Mouse (Mus musculus): ENCODE measurements at regions not wholly inside any gene's neighbourhood (a gene's known extent, or its start where the extent isn't known, plus 50 kb on each side); places are given as distances from the start of the nearest gene placed in this dataset.
"Not testable (repeated sequence)": the region's sequence is repeated elsewhere in the genome, so short reads cannot be mapped to it uniquely, and the experiment has no call there.

- H3K9me3 ChIP-seq (ENCODE audit: control insufficient read depth); H3K4me1 ChIP-seq (replicated peaks; ENCODE audit: control insufficient read depth, insufficient read depth, low read length); ATAC-seq; H3K4me3 ChIP-seq (ENCODE audit: low read depth, low read length); H3K36me3 ChIP-seq (ENCODE audit: control insufficient read depth, insufficient read depth); H3K4me2 ChIP-seq (replicated peaks; ENCODE audit: low read depth); H3K27me3 ChIP-seq (replicated peaks; ENCODE audit: control insufficient read depth, insufficient read depth, low read length); H3K27ac ChIP-seq (ENCODE audit: low read depth, low read length); H3K9ac ChIP-seq (ENCODE audit: low read depth, low read length): not testable (repeated sequence)
- whole genome bisulfite sequencing, result 89% methylated on average over 20 of the region's 20 CpGs
These were observed 79.6 kb downstream of the Gm10715 start for GRCm38 (mm10) chr9:3116311-3116710.

GRCm38 (mm10) chr9:3161181-3161580 lies 124.5 kb downstream of the Gm10715 start:
- H3K36me3 ChIP-seq (ENCODE audit: control insufficient read depth, insufficient read depth), result no peaks in the 10 kb centered on the region
- ATAC-seq, result no peak
- H3K27ac ChIP-seq (ENCODE audit: low read depth, low read length), result no peak overlapping the region
- H3K4me2 ChIP-seq (replicated peaks; ENCODE audit: low read depth), result no peak overlapping the region
- peaks cover 3% of the 10 kb centered on the region; the same call in 1 of the 2 replicates for H3K9me3 ChIP-seq (ENCODE audit: control insufficient read depth)
- H3K4me3 ChIP-seq (ENCODE audit: low read depth, low read length), result no peak overlapping the region
- no peaks in the 10 kb centered on the region for H3K4me1 ChIP-seq (replicated peaks; ENCODE audit: control insufficient read depth, insufficient read depth, low read length)
- TF ChIP-seq CTCF (IDR thresholded peaks at IDR 0.05; ENCODE audit: low read depth), result no peak
- H3K27me3 ChIP-seq (replicated peaks; ENCODE audit: control insufficient read depth, insufficient read depth, low read length), result no peaks in the 10 kb centered on the region
- no peak overlapping the region for H3K9ac ChIP-seq (ENCODE audit: low read depth, low read length)

DNA sequence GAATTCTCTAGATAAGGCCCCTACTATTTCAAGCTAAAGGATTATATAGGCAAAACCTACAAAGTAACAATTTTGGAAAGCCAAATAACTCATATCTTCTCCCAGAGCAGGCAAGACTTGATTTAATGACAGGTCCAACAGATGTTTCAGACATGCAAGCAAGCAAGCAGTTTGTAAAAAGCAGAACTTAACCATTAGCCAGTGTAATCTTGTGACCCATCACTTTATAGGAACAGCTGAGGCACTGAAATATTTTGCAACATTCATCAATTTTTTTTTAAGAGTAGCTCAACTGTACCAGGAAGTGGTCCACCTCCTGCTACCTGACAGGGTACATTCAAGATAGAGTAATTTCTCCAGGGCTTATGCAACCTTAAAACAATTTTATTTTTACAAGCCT lies 147.7 kb downstream of the Gm10715 start:
- no peak for ATAC-seq
- Histone ChIP-seq H3K9me3 (ENCODE audit: control insufficient read depth) (no peaks in the 10 kb centered on the region), H3K4me3 (ENCODE audit: low read depth, low read length) (no peak overlapping the region), H3K27me3 (replicated peaks; ENCODE audit: control insufficient read depth, insufficient read depth, low read length) (no peaks in the 10 kb centered on the region), H3K27ac (ENCODE audit: low read depth, low read length) (no peak overlapping the region), H3K9ac (ENCODE audit: low read depth, low read length) (no peak overlapping the region), H3K36me3 (ENCODE audit: control insufficient read depth, insufficient read depth) (no peaks in the 10 kb centered on the region), H3K4me1 (replicated peaks; ENCODE audit: control insufficient read depth, insufficient read depth, low read length) (no peaks in the 10 kb centered on the region), H3K4me2 (replicated peaks; ENCODE audit: low read depth) (no peak overlapping the region)
- TF ChIP-seq CTCF (IDR thresholded peaks at IDR 0.05; ENCODE audit: low read depth), result no peak

DNA sequence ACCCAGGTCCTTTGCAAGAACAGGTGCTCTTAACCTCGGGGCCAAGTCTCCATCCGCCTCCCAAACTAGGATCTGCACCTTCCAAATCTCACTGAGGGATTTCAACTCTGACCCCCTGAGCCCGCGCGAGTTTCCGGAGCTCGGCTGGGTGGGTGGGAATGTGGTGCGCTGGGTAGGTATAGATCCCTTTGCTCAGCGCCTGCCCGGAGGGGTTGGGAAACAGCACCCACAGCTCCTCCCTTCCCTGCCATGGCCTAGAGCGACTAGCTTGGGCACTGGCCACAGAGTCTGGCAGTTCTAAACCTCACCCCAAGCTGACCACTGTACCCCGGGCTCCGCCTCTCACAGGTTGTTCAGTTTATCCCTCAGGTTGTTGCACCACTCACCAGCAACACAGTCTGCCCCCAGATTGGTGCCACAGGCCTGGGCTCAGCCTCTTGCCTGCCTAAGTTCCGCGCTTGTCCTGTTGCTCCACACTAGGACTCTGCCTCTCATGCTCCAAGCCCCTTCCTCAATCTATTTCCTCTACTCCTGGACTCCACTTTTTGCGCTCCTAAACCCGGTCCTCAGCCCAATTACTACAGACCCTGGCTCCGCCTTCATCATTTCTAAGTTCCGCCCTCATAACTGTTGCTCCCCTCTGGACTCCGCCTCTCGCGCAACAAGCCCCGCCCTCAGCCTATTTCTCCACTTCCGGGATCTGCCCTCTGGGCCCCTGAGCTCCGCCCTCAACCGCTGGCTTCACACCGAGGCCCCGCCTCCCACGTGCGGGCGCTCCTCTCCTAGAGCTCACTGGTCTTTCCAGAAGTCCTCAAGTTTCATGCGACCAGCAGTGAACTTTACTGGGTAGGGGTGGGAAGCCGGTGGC lies 135.6 kb upstream of the Alkbh8 start:
- H3K36me3 ChIP-seq (ENCODE audit: control insufficient read depth, insufficient read depth), result no peaks in the 10 kb centered on the region
- no peak overlapping the region for H3K4me3 ChIP-seq (ENCODE audit: low read depth, low read length)
- H3K4me1 ChIP-seq (replicated peaks; ENCODE audit: control insufficient read depth, insufficient read depth, low read length), result no peaks in the 10 kb centered on the region
- no peak overlapping the region for H3K9ac ChIP-seq (ENCODE audit: low read depth, low read length)
- H3K9me3 ChIP-seq (ENCODE audit: control insufficient read depth), result no peaks in the 10 kb centered on the region
- ATAC-seq, result peak; percentile 49
- H3K27ac ChIP-seq (ENCODE audit: low read depth, low read length), result no peak overlapping the region
- no peaks in the 10 kb centered on the region for H3K27me3 ChIP-seq (replicated peaks; ENCODE audit: control insufficient read depth, insufficient read depth, low read length)
- TF ChIP-seq CTCF (IDR thresholded peaks at IDR 0.05; ENCODE audit: low read depth), result no peak
- H3K4me2 ChIP-seq (replicated peaks; ENCODE audit: low read depth), result 0 out of 2 replicates have a peak overlapping the region, but pooled peaks have one; percentile 9
- WGBS, result 35% methylated on average over 33 of the region's 33 CpGs

GRCm38 (mm10) chr9:3200019-3200347 lies 135.0 kb upstream of the Alkbh8 start:
- not testable (repeated sequence) for H3K9me3 ChIP-seq (ENCODE audit: control insufficient read depth); H3K36me3 ChIP-seq (ENCODE audit: control insufficient read depth, insufficient read depth); H3K27ac ChIP-seq (ENCODE audit: low read depth, low read length); H3K4me2 ChIP-seq (replicated peaks; ENCODE audit: low read depth); ATAC-seq; H3K4me3 ChIP-seq (ENCODE audit: low read depth, low read length); H3K4me1 ChIP-seq (replicated peaks; ENCODE audit: control insufficient read depth, insufficient read depth, low read length); H3K9ac ChIP-seq (ENCODE audit: low read depth, low read length); H3K27me3 ChIP-seq (replicated peaks; ENCODE audit: control insufficient read depth, insufficient read depth, low read length)
- 58% methylated on average over 16 of the region's 16 CpGs for WGBS

- ATAC-seq; H3K9ac ChIP-seq (ENCODE audit: low read depth, low read length); H3K9me3 ChIP-seq (ENCODE audit: control insufficient read depth); H3K4me2 ChIP-seq (replicated peaks; ENCODE audit: low read depth); H3K36me3 ChIP-seq (ENCODE audit: control insufficient read depth, insufficient read depth); H3K27me3 ChIP-seq (replicated peaks; ENCODE audit: control insufficient read depth, insufficient read depth, low read length); H3K27ac ChIP-seq (ENCODE audit: low read depth, low read length); H3K4me1 ChIP-seq (replicated peaks; ENCODE audit: control insufficient read depth, insufficient read depth, low read length); H3K4me3 ChIP-seq (ENCODE audit: low read depth, low read length): not testable (repeated sequence)
- 94% methylated on average over 1 of the region's 1 CpGs for WGBS
These were observed 126.8 kb upstream of the Alkbh8 start for GRCm38 (mm10) chr9:3208120-3208519.
